Mouse (Mus musculus) adrenal gland, adult 8-10 months (tissue): ENCODE results near the gene H2al1n. TPM values are rescaled to one million over a fixed set of nuclear protein-coding genes. Genes with fewer than 3 reads are reported as not detected.
"Not testable (repeated sequence)": the region's sequence is repeated elsewhere in the genome, so short reads cannot be mapped to it uniquely, and the experiment has no call there.

Source experiments
- DNase-seq: peaks from one replicate; pipeline ENCODE4 v3.0.0; 2022
- total RNA-seq, 4 experiments: library from RNA; stranded (reverse); gene quantifications; 2 replicates each; pipeline ENCODE4 v1.2.4; 2022

The H2al1n gene
- total RNA-seq, result not detected

DNA sequence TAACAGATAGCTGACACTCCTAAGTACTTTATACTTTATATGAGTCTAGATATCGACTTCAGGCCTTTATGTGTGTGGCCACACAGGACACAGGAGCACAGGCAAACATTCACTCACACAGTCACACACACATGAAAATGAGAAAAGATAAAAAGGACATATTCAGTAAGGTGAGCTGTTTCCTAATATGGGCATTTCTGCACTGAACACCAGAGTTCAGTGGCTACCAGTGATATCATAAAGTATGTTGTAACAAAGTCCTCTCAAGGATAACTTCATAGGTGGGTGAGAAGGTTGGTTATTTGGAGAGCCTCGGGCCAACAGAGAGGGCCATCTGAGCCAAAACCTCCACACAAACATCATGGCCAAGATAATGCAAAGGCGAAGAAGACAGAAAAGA, at the start of gene H2al1n:
H2al1n (plus strand) TSS at position 301 of the 400 bp plus-strand sequence.
- DNase-seq, result not testable (repeated sequence)

DNA sequence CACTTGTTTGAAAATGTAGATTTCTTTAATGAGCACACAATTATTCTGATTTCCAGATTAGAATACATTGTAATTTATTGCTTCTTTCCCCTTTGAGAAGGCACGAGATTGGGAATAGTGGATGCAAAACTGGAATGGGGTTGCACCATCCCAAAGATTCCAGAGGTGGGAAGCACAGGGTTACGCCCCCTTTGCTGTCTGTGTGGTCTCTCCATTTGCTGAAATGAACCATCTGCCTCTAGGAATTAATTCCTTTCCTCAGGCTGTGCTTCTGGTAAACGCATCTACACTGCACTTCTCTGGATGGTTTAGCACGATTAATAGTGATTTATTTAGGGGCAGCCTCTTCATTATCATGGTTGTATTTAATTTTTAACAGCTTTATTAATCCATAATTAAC, 11.7 kb upstream of the H2al1n start:
- DNase-seq, result no peak

- DNase-seq, result no peak
These were observed 4.7 kb upstream of the H2al1n start for GRCm38 (mm10) chrX:14206112-14206875.

- no peak for DNase-seq
These were observed 18.3 kb downstream of the H2al1n start for GRCm38 (mm10) chrX:14229218-14229617.

- no peak for DNase-seq
These were observed 48.8 kb downstream of the H2al1n start for GRCm38 (mm10) chrX:14259597-14260239.
